Mouse (Mus musculus): ENCODE measurements at regions not wholly inside any gene's neighbourhood (a gene's known extent, or its start where the extent isn't known, plus 50 kb on each side); places are given as distances from the start of the nearest gene placed in this dataset.

GRCm38 (mm10) chr2:61177801-61178200 lies 214.8 kb upstream of the Rbms1 start:
- no peak for TF ChIP-seq CTCF (IDR thresholded peaks at IDR 0.05; ENCODE audit: low read depth, low read length)
- TF ChIP-seq GATA1 (IDR thresholded peaks at IDR 0.05; ENCODE audit: borderline replicate concordance, low read length), result no peak
